In the genomic region with DNA sequence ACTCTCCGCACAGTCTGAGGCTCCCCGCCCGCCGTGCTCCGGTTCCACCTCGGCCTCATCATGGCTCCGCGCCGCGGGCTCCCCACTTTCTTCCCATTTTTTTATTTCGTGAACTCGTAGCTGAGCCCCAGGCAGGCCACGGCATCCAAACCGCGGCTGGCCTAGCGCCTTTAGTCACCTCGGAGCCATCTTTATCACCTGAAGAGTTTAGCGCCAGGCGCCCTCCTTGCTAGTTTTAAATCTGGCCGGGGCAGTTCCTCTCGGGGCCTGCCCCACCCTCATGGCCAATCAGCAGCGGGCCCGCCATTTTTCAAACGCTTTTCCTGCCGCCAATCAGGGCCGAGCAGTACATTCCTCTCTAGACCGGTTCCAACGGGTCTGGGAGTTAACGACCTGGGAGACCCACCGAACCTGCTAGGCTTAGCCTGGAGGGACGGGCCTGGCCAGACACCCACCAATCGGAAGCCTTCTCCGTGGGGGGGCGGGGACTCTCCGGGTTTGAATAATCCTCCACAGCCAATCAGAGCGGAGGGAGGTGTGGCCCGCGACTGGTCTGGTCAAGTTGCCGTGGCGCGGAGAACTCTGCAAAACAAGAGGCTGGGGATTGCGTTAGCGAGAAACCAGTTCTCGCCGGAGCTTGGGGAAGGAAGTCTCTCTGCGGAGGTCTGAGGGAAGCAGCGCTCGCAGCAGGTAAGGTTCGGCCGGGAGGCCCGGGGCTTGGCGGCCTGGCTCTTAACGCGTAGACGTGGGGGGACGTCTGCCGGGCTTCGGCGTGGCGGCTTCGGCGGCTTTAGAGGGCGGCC, we compare ENCODE assay signal across 1 mouse cellular context.
TF ChIP-seq lines count a peak whose summit lies in the region.

Gene Hmgb2 (plus strand): TSS at position 592 of the 803 bp plus-strand sequence.

TF ChIP-seq in MEL, 35 proteins besides CTCF, POLR2A, EP300 and RAD21 (continued from another document):
- 0 out of 2 replicates have a peak, but pooled peaks have one; percentile 10 for TF ChIP-seq USF1 (IDR thresholded peaks at IDR 0.05; ENCODE audit: low read depth, low read length)
- TF ChIP-seq CHD2 (IDR thresholded peaks at IDR 0.05; ENCODE audit: low read length): peak; percentile 40
- peak; percentile 52 for TF ChIP-seq KAT2A (conservative IDR thresholded peaks at IDR 0.05; ENCODE audit: low read depth, low read length)
- no peak for TF ChIP-seq UBTF (IDR thresholded peaks at IDR 0.05; ENCODE audit: borderline replicate concordance, insufficient read depth, low read depth, low read length)
- TF ChIP-seq MYB (IDR thresholded peaks at IDR 0.05; ENCODE audit: low read depth, low read length): peak; percentile 61; the same call in 1 of the 2 replicates
- TF ChIP-seq ZNF384 (IDR thresholded peaks at IDR 0.05; ENCODE audit: low read depth, low read length): no peak
- TF ChIP-seq SMC3 (IDR thresholded peaks at IDR 0.05; ENCODE audit: low read depth, low read length): no peak
- no peak for TF ChIP-seq JUND (IDR thresholded peaks at IDR 0.05; ENCODE audit: low read depth, low read length)
- peak; percentile 82; the same call in 1 of the 2 replicates for TF ChIP-seq ZMIZ1 (IDR thresholded peaks at IDR 0.05; ENCODE audit: low read depth, low read length)
- TF ChIP-seq TCF12 (IDR thresholded peaks at IDR 0.05; ENCODE audit: low read depth, low read length): peak; percentile 56
- TF ChIP-seq GABPA (IDR thresholded peaks at IDR 0.05; ENCODE audit: low read depth, low read length): no peak
- peak; percentile 96 for TF ChIP-seq POLR2AphosphoS2 (IDR thresholded peaks at IDR 0.05; ENCODE audit: low read length)
- TF ChIP-seq TAL1 (IDR thresholded peaks at IDR 0.05; ENCODE audit: low read length): no peak
- peak; percentile 11; the same call in 1 of the 2 replicates for TF ChIP-seq MYC (IDR thresholded peaks at IDR 0.05; ENCODE audit: low read depth, low read length)
TF ChIP-seq in MEL: peak in this region for 17.
